Mouse (Mus musculus): ENCODE data around the gene Ppm1f.
"Not testable (repeated sequence)": the region's sequence is repeated elsewhere in the genome, so short reads cannot be mapped to it uniquely, and the experiment has no call there.

Ppm1f gene

DNA sequence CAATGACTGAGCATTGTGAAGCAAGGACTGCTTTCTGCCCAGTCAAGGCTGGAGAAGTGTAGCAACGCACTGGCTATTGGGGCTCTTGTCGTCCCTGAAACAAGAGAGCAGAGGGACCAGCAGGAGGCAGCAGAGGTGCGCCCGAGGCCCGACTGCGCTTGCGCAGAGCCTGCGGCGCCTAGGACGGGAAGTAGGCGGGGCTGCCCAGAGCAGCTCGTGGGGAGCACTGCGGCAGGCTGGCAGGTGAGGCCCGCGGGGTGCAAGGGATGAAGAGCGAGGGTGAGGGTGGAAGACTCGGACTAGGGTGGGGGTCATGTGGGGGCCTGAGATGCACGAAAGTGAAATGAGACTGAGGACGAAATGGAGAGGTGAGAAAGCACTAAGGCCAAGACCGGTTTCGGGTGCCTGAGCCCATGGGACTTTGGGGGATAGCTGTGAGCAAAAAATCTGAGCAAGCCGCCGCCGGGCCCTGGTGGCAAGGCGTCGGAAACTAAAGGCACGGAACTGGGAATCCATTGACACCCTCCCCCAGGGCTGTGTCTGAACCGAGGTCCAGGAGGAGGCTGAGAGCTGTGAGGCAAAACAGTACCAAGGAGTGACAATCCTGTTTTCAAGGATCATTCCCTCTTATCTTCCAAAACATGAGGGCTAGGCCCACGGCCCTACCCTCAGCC lies at the start of gene Ppm1f:
Gene Ppm1f, plus strand, starts transcription at position 88 of the 674 bp plus-strand sequence.
- in situ Hi-C loops (cut with MboI): no loop called here

- in situ Hi-C loops (cut with MboI): no loop called here
These were observed 47.1 kb upstream of the Ppm1f start for GRCm38 (mm10) chr16:16849196-16849595.

DNA sequence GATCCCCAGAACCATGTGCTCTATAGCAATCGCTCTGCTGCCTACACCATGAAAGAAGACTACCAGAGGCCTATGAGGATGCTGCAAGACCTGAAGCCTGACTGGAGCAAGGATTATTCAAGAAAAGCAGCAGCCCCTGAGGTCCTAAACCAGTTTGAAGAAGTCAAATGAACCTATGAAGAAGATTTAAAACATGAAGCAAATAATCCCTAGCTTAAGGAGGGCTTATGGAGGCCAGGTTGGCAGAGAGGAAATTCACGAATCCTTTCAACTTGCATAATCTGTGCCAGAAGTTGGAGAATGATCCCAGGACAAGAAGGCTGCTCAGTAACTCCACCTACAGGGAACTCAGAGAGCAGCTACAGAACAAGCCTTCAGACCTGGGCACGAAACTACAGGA lies 43.9 kb upstream of the Ppm1f start:
- in situ Hi-C loops (cut with MboI): no loop called here

DNA sequence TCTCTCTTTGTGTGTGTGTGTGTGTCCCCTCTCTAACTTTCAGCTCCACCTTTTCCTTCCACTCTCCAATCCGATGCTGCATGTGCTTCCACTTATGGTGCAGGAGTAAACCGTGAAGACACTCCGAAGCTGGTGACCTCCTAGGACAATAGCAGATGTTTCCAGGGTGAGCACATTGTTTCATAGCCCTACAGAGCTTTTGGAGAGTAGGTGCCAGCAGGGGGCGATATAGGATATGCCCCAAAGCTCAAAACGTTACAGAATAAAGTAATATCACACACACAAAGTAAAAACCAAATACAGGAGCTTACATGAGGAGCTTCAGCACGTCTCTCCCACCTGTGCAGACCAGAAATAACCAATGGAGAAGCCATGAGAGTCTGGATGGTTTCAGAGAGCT lies 41.4 kb upstream of the Ppm1f start:
- in situ Hi-C loops (cut with MboI): no loop called here

DNA sequence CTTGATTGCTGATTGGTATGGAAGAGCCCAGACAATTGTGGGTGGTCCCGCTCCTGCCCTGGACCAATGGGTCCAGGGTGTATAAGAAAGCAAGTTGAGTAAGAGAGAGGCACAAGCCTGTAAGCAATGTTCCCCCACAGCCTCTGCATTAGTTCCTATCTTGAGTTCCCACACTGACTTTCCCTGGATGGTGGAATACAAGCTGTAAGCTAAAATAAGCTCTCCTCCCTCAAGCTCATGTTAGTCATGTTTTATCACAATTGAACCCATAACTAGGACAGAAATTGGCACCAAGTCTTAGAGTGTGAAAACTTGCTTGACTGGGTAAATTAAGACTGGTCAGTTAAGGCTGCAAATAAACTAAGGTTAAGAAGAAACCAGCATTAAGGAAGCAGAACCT lies 40.7 kb upstream of the Ppm1f start:
- in situ Hi-C loops (cut with MboI): no loop called here

DNA sequence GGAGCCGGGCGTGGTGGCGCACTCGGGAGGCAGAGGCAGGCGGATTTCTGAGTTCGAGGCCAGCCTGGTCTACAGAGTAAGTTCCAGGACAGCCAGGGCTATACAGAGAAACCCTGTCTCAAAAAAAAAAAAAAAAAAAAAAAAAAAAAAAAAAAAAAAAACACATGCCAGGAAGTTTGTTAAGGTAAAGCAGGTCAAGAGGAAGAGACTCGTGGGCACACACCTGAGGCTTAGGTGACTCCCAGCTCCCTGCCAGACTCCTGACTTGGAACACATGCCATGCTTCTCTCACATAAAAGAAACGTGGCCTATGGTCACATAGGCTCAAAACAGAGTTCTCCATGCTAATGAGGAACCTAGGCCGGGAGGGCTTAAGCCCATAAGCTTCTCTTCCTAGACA lies 40.2 kb upstream of the Ppm1f start:
- in situ Hi-C loops (cut with MboI): not testable (repeated sequence)

GRCm38 (mm10) chr16:16856731-16857476 lies 39.4 kb upstream of the Ppm1f start:
- in situ Hi-C loops (cut with MboI): no loop called here

GRCm38 (mm10) chr16:16862288-16862687 lies 34.0 kb upstream of the Ppm1f start:
- in situ Hi-C loops (cut with MboI): no loop called here

- in situ Hi-C loops (cut with MboI): no loop called here
These were observed 32.3 kb upstream of the Ppm1f start, which contains the start of gene Igll1 for GRCm38 (mm10) chr16:16863978-16864377. Gene Igll1, minus strand, starts transcription at chr16:16863985.

DNA sequence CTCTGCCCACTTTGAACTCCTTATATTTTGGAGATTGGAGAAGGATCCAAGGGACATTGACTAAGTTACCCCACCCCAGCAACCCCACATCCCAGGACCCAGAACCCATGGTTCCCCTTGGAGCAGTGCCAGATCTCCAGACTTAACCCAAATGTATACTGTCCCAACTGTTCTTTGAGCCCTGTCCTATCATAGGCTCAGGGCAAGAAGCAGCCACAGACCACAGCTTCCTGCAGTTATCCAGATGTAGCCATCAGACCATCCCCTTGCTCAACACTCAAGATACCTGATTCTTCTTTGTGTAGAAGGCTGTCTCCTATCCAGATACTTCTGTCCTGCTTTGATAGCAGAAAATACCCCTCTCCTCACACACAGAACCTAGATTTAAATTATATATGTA lies 31.1 kb upstream of the Ppm1f start:
- in situ Hi-C loops (cut with MboI): no loop called here

GRCm38 (mm10) chr16:16865696-16866561 lies 30.3 kb upstream of the Ppm1f start:
- in situ Hi-C loops (cut with MboI): no loop called here

- in situ Hi-C loops (cut with MboI): no loop called here
These were observed 26.0 kb upstream of the Ppm1f start for GRCm38 (mm10) chr16:16870241-16870616.

DNA sequence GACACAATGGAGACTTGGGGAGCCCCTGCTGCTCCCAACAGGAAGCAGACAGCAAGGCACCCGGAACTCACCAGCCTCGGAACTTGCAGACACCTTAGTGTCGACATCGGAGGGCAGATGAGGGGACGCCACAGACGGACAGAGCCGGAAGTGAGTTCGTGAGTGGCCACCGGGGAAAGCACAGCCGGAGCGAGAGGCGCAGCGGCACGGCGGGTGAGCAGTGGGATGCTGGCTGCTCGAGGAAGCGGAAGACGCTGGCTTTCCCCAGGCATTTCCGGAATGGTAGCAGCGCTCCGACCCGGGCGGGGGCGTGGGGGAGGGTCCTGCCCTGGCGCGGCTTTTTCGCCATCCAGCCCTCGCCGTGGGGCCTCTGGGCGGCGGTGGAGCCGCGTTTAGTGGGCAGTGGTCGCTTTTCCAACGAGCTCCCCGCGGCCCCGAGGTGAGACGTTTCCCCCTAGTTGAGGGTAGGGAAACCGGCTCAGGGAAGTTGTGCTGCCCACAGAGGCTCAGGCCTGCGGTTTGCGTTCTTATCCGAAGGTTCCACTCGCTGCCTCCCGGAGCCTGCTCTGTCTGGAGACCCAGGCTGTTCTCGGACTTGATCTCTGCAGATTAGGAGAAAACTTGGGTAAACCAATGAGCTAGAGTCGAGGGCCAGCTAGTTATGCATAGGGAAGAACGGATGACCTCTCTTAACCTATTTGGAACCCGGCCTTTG lies 25.5 kb upstream of the Ppm1f start, which contains the start of the genes Top3b and Vpreb1:
Gene Top3b, plus strand, starts transcription at position 120 of the 715 bp plus-strand sequence.
Gene Vpreb1, minus strand, starts transcription at position 227 of the 715 bp plus-strand sequence.
- in situ Hi-C loops (cut with MboI): no loop called here

- in situ Hi-C loops (cut with MboI): no loop called here
These were observed 17.2 kb upstream of the Ppm1f start for GRCm38 (mm10) chr16:16879025-16879424.

DNA sequence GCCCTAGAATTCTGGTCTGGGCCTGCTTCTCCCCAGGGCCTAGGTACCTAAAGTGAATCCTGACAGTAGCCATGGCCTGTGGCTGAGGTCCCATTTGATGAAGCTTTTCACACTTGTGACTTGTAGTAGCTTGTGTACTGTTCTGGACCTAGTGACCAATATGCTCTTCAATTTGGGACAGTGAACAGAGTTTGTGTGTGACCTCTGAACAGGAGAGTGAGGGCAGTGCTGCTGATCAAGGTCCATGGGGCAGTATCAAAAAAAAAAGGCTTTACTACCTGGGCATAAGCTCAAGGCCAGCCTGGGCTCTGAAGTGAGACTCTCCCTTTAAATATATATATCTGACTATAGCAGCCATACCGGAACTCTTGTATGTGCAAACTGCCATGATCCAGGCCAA lies 7.9 kb upstream of the Ppm1f start:
- in situ Hi-C loops (cut with MboI): no loop called here

DNA sequence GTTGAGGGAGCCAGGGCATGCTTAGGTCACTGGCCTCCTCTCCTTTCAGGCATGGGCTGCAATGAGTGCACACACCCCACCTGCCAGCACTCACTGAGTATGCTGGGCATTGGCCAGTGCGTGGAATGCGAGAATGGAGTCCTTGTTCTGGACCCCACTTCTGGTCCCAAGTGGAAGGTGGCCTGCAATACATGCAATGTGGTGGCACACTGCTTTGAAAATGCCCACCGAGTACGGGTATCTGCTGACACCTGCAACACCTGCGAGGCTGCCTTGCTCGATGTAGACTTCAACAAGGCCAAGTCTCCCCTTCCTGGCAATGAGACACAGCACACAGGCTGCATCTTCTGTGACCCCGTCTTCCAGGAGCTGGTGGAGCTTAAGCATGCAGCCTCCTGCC lies 3.9 kb upstream of the Ppm1f start:
- in situ Hi-C loops (cut with MboI): no loop called here

GRCm38 (mm10) chr16:16896015-16896381 lies 271 bp upstream of the Ppm1f start:
- in situ Hi-C loops (cut with MboI): no loop called here

- in situ Hi-C loops (cut with MboI): no loop called here
These were observed 851 bp downstream of the Ppm1f start for GRCm38 (mm10) chr16:16897056-16897584.

- in situ Hi-C loops (cut with MboI): no loop called here
These were observed 6.1 kb downstream of the Ppm1f start for GRCm38 (mm10) chr16:16902329-16902728.

DNA sequence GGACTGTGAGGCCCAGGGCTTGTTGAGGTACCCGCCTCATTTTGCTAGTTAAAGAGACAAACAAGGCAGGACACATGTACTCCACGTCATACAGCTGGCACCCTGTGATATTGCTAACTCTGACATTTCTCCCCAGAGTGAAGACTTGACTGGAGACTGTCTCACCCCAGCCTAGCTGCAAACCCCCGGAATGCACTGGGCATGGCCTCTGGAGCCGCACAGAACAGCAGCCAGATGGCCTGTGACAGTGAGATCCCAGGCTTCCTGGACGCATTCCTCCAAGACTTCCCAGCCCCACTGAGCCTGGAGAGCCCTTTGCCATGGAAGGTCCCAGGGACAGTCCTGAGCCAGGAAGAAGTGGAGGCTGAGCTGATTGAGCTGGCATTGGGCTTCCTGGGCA lies 6.9 kb downstream of the Ppm1f start:
- in situ Hi-C loops (cut with MboI): no loop called here

DNA sequence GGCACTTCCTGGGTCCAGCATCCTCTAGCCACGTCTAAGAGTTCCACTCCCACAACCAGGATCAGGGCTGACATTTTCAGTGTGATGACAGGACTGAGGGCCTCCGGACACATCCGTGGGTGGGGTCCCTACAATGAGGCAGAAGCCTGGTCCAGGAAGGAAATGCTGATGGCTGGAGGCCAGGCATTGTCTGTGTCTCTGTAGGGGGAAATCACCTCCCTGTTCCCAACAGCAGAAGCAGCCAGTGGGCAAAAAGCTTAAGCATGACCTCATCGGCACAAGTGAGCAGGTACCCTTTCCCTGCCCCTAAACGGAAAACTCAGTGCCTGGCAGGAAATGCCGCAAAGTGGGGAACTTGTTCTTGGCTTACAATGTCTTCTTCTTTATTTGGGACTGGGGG lies 11.5 kb downstream of the Ppm1f start:
- in situ Hi-C loops (cut with MboI): no loop called here

Measured in mature B cell (primary cell).